Mouse (Mus musculus): ENCODE results near the gene Samhd1.

DNA sequence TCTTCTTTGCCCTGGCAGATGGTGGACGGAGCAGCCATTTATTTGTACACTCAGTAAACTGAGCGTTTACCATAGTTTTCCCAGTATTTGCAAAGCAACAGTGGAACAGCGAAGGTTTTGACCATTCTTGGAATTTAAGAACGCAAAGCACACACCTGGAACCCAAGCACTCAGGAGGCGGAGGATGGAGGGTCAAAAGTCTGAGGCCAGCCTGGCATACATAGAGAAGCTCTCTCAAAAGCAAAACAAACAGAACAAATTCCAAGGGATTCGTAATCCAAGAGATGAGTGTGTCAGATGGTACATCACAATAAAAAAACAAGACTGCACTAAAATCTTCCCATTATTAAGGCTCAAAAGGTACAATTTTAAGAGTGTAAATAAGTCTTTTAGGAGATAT lies 38.5 kb upstream of the Samhd1 start:
- TF ChIP-seq ZNF384 (IDR thresholded peaks at IDR 0.05; ENCODE audit: low read depth, low read length) (no peak), HCFC1 (IDR thresholded peaks at IDR 0.05; ENCODE audit: borderline replicate concordance, insufficient read depth, low read length) (no peak), ZC3H11A (IDR thresholded peaks at IDR 0.05; ENCODE audit: borderline replicate concordance, low read depth, low read length) (no peak), MAFK (IDR thresholded peaks at IDR 0.05; ENCODE audit: insufficient read depth, low read depth, low read length) (no peak)
